Mouse (Mus musculus): Measurements from ENCODE around the gene Teddm1b. TPM values are rescaled to one million over a fixed set of nuclear protein-coding genes. Genes with fewer than 3 reads are reported as not detected.
"Not testable (repeated sequence)": the region's sequence is repeated elsewhere in the genome, so short reads cannot be mapped to it uniquely, and the experiment has no call there.

Teddm1b gene
- not detected for total RNA-seq (2021)

DNA sequence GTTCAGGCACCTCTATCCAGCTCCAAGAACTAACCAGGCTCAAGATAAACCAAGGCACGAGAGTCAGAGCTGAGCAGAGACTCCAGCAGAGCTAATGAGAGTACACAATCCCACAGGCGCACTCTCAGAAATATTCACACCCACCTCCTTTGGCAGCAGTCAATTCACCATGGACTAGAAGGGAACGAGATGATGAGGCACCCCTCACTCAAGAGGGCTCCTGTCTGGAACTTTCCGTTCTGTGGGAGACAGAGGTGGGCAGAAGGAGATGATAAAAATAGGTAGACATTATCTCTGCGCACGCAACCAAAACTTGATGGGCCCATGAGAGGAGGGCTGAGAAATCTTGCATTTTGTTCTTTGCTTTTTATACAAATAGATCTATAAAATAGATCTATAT is at the start of gene Teddm1b:
Teddm1b (plus strand) TSS at position 301 of the 400 bp plus-strand sequence.
- intact Hi-C loops (cut with DNase I) = no loop called here
- DNase-seq = no peak

DNA sequence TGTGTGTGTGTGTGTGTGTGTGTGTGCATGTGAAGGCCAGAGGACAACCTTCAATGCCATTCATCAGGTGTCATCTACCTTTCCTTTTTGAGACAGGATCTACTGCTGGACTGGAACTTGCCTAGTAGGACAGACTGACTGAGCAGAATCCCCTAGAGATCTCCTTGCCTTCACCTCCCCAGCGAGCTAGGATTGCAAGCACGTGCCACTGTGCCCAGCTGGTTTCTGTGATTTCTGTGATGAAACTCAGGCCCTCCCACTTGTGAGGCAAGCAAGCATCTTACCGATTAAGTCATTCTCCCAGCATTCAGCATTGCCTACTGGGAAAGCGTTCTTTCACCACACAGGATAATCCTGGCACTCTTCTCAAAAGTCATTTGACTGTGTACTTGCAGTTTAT is 43.4 kb upstream of the Teddm1b start:
- no peak for DNase-seq
- intact Hi-C loops (cut with DNase I) = no loop called here

DNA sequence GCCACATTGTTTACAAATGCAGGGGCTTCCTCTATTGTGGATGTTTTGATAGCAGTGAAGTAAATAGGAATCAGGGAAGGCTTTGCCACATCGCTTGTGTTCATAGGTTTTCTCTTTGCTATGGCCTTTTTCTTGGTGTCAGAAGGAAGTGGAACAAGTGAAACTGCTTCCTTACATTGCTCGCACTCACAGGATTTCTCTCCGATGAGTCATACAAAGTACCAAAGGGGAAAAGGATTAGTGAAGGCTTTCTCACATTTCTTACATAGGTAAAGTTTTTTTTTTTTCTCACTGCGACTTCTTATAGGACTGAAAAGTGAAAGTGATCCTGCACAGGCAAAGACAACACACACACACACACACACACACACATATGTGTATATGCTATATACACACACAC is 38.1 kb upstream of the Teddm1b start:
- no peak for DNase-seq
- intact Hi-C loops (cut with DNase I) = no loop called here

DNA sequence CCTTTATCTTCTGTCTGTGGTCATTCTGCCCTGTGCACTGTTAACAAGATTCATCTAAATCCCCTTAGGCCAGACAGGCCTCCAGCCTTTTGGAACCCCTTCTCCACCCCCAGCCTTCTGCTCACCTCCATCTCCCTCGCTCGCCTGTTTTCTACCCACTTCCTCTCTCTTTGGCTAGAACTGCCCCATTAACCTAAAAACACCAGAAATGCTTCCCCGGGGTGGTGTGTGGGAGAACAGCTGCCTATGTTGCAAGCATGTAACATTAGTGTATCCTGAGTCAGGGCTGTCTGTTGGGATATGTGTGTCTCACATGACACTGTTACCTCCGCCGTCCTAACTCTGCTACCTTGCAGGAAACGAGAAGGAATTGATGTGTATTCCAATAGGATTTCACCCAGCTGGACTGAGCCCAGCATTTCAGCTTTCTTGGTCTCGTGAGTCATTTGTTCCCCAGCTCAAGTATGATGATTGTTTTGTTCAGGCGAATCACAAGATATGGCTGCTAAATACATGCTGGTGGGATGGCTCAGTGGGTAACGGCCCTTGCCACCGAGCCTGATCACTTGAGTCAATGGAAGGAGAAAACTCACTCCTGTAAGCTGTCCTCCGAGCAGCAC is 31.9 kb upstream of the Teddm1b start:
- intact Hi-C loops (cut with DNase I) = no loop called here
- DNase-seq = no peak

DNA sequence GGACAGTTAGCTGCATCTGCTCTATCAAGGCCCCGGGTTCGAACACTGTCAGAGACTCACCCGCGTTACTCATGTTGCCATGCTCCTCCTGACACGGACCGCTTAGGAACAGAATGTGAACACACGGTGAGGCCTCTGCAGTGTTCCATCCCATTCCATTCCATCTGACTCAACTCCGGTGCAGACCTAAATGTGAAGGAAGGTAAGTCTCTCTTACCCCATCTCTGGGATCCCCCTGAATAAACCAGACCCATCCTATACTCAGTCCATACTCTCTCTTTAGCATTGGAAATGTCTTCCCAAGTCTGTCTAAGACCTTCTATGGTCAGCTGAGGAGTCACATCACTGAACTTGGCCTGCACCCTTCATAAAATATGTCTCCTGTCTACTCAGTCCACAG is 30.1 kb upstream of the Teddm1b start, which contains the start of gene Rgsl1:
Rgsl1 (minus strand) TSS at position 101 of the 400 bp plus-strand sequence.
- DNase-seq = no peak
- intact Hi-C loops (cut with DNase I) = no loop called here

DNA sequence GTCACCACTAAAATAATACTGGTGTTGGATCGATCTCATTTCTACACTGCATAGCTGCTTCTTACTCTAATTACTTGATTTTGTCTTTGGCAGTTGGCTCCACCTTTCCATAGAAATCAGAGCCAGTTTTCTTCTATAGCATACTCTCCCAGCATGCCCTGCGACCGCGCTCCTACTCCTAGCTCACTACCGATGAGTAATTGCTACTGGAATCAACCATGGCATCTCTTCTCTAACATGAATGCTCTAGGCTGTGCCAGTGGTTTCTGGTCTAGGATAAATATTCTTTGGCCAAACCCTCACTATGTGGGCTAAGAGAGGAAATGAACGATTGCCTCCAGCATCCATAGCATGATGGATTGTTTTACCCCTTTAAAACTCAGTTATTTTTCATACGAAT is 27.7 kb upstream of the Teddm1b start:
- intact Hi-C loops (cut with DNase I) = no loop called here
- no peak for DNase-seq

DNA sequence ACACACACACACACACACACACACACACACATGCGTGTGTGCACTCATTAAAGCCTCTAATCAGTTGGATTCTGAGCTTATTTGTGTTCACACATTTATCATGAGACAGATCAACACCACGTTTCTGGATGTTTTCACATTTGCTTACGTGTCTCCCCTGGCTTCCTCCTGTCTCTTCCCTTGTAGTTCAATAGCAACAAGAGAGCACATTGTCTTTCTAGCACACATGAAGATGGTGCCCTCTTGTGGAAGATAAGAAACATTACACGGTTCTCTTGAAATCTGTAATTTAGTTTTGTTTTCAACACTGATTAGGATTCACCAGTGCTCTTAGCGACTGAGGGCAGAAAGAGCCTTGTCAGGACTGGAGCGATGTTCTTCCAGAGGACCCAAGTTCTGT is 27.3 kb upstream of the Teddm1b start:
- intact Hi-C loops (cut with DNase I) = no loop called here
- no peak for DNase-seq

DNA sequence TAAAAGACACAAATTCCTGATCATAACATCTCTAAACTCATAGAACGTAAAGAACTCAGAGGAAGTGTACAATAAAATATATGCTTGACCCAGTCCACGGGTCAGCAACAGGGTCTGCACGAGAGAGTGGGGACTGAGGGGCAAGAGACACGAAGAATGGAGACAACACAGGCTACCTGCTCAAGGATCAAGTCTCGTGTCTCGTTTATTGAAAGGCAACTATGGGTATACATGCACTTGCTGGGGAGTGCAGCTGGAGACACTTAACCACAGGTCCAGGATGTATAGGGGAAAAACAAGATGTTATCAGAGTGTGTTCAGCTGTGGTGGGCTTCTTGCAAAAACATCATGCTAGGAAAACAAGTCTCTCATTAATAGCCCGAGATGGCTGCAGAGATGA is 21.4 kb upstream of the Teddm1b start:
- intact Hi-C loops (cut with DNase I); DNase-seq: not testable (repeated sequence)

DNA sequence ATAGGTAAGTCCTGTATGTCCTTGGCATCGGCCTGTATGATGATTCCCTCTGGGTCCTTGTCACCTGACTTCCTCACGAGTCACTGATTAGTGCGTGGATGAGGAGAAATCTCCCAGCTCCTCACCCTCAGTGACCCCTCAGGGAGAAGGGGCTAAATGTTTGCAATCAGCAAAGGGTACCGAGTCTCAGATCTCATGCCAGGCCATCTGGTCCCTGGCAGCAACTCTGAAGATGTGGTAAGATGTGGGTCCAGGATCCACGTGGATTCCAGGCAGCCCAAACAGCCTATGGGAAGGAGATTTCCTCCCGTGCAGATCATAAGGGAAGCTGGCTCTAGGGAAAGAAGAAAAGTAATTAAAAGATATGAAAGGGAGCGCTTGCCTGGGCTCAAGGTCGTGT is 18.2 kb upstream of the Teddm1b start:
- intact Hi-C loops (cut with DNase I) = no loop called here
- DNase-seq = peak; percentile 21

DNA sequence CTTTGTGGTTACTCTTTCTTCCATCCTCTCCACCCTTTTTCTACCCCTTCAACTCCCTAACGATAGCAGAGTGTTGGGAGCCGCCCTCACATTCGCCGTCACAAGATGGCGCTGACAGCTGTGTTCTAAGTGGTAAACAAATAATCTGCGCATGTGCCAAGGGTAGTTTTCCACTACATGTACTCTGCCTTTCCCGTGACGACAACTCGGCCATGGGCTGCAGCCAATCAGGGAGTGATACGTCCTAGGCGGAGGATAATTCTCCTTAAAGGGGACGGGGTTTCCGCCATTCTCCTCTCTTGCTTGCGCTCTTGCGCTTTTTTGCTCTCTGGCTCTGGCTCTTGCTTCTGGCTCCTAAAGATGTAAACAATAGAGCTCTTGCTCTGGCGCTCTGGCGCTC is 6.2 kb downstream of the Teddm1b start:
- DNase-seq; intact Hi-C loops (cut with DNase I): not testable (repeated sequence)

DNA sequence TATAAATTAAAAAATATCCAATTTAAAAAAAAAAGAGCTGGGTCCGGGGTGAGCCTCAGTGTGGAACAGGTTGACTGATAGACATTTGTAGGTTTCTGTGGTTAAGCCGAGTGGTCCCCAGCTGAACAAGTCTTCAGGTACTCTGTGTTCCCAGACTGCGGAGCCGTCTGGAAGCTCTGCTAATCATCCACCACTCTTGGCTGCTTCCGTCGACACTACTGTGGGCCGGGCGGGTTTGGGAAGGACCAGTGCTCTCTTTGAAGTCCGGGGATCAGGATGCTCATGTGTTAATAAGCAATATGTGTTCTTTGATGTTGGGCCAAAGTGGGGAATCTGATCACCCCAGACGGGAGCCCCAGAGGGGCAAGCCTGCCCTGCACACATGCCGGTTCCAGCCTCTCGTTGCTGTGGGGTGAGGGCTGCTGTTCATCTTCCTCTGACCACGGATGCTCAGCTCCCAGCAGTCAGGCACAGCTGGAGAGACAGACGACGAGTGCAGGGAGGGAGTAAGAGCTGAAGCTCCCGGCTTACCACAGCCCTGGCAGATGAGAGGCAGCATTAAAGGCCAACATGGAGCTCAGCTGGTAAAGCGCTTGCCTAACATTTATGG is 12.0 kb downstream of the Teddm1b start:
- no peak for DNase-seq
- intact Hi-C loops (cut with DNase I) = no loop called here

DNA sequence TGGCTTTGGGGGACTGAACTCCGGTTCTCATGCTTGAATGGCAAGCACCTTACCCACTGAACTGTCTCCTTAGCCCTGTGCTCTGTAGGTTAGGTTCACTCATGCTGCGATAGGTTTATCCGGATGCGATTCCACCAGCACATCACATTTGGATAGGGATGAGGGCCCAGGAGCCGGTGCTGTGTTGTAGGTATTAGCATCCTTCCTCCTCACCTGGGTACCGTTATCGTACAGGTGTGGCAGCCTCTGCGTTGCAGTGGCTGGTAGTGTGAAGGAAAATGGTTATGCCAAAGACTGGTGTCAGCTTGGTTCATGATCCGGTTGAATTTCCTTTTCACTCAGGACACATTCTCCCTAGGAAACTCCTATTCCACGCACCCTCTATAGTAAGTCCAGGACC is 16.0 kb downstream of the Teddm1b start:
- intact Hi-C loops (cut with DNase I) = no loop called here
- no peak for DNase-seq

DNA sequence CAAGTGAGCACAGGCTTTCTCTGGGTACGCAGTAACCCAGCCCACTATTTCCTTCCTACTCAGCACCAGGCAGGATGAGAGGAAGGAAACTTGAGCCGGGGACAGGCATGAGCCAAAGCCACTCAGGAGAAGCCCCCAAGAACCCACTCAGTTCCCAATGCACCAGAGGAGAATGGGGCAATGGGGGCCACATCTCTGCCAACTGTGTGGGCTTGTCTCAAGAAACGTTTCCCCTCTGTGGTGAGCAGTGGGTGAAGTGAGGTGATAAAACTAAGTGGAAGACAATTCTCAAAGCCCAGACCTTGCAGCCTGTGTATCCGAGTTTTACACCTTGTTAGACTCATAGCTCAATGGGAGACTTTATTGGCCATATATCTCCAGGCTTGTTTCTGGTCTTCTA is 17.3 kb downstream of the Teddm1b start, which contains the start of gene Teddm1a:
Teddm1a (plus strand) TSS at position 301 of the 400 bp plus-strand sequence.
- no peak for DNase-seq
- intact Hi-C loops (cut with DNase I) = no loop called here

DNA sequence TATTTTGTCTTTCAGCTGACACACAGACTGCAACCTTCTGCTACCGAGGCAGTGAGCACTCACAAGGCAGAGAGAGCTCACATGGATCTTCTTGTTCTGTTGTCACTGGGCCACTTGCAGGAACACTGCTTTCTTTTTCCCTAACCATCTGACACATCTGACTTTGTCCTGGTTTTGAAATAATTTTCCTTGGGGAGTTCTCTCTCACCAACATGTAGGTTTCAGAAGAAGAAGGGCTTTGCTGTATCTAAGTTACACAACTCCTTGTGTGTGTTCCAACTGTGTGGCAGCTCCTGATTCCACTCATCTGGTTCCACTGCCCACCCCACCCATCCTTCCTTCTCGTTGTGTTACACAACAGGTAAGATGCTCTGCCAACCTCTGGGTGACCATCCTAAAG is 19.6 kb downstream of the Teddm1b start:
- intact Hi-C loops (cut with DNase I) = loop anchor here (2.0 kb wide), 1 partner anchor 289 kb away; no protein-coding TSS in a partner anchor
- DNase-seq = no peak

DNA sequence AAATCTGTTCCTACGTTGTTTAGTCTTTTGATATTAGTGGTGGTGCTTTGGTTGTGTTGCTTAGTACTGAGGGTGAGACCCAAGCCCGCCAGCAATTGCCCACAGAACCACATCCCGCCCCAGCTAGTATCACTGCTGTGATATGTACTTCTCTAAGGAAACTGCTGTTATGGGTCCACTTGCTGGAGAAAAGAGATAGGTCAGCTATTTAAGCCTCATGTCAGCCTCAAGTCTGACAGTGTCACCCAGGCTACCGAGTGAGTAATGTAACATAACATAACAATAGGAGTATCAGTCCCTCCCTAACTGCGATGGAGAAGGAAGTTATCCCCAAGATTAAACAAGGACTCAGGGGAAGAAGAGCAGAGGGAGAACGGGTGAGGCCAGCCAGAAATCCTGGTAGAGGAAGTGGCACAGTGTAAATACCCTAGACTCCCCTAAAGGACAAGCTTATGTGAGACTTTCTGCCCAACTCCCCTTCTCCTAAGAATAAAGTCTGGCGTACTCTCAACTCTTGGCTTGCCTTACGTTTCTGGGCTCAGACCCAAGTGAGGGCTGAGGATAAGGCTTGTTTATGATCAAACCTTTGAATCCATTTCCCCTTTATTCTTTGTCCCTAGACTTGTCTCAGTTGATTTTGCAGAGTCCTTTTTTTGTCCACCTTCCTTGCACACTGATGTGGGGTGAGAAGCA is 20.2 kb downstream of the Teddm1b start:
- no peak for DNase-seq
- intact Hi-C loops (cut with DNase I) = loop anchor here (2.0 kb wide), 1 partner anchor 288 kb away; no protein-coding TSS in a partner anchor

DNA sequence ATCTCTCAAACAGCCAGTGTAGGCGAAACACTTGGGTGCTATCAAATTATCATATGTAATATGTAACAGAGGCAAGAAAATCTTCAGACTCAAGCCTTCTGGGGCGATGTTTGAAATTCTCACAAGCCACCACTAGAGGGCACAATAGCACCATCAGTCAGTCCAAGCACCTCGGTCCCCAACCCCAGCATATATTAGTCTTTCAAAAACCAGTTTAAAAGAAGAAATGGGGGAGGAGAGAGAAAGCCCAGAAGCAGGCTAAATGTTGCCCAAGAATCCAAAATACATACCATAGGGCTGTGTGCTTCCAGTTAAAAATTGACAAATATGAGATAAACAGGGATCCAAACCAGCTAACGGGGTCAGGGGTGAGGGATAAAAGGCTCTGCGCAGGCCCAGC is 20.8 kb downstream of the Teddm1b start:
- peak; percentile 69 for DNase-seq
- intact Hi-C loops (cut with DNase I) = loop anchor here (2.0 to 5.0 kb wide), 3 partner anchors 137 to 288 kb away; no protein-coding TSS in a partner anchor

DNA sequence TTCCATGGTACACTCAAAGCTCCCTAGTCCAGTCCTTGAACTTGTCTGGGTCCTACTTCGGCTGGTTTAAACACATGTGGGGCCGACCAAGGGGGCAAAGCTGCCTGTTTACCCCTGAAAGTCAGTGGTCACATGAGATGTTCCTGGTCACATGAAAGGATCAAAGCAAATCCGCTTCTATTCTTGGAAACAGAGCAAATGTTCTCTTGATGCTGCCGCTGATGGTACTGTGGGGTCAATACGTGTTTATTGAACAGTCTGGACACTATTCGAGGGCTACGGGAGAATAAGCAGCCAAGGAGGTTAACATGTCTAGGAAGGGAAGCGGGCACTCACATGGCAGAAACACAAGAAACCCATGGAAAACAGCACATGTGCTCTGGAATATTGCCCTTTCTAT is 23.1 kb downstream of the Teddm1b start:
- DNase-seq = no peak
- intact Hi-C loops (cut with DNase I) = loop anchor here (5.0 kb wide), 2 partner anchors 135 to 220 kb away; no protein-coding TSS in a partner anchor

DNA sequence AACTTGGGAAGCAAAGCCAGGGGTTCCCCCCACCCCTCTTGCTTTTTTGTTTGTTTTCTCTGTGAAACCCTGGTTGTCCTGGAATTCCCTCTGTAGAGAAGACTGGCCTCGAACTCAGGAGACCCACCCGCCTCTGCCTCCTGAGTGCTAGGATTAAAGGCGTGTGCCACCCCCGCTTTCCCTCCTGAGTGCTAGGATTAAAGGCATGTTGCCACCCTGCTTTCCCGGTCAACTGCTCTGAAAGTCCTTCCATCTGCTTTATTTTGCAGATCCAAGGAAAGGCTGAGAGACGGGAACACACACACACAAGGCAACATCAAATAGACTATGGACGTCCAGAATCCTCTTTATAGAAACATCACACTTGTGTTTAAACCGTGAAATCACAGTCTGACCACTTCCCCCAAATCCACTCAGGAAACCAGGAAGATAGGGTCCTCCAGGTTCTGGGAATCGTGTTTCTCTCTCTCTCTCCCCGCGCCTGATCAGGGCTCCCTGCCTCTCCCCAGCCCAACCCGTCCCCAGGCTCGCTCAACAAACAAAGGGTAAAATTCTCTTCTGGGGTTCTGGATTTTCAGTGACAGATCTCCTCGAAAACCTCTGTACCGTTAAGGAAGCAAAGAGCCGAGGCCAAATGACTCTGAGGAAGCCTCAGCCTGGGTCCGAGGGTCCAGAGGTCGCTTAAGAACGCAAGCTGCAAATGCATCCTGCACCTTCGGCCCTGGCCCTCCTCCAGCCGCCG is 25.0 kb downstream of the Teddm1b start:
- intact Hi-C loops (cut with DNase I) = loop anchor here (5.0 kb wide), 2 partner anchors 133 to 218 kb away; no protein-coding TSS in a partner anchor
- DNase-seq = no peak

DNA sequence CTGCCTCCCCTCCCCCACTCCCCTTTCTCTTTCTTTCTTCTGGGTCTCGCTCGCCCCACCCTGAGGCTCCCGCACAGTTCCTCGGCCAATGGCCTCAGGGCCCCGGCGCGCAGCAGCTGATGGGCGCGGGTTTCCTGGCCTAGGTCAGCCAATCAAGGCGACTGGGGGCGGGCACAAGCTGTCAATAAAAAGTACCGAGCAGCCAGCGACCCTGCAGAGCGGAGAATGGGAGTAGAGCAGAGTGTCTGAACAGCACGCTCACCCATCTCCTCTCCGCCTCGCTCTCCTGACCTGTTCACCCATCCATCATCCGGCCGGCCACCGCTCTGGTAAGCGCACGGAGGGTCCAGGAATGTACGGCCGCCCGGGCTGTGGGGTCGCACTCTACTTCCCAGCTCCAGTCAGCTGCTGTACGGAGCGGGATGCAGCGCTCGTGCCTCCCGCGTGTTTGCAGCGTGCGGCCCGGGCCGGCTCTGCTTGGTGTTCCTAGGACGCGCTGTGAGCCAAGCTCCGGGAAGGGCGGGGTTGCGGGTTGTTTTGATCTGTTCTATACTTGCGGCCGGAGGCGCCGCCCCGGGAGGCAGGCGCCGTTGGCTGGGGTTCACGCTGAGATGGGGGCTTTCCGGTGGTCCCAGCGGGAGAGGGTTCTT is 25.7 kb downstream of the Teddm1b start, which contains the start of the genes Glul and Teddm2:
Glul (plus strand) TSS at position 214 of the 650 bp plus-strand sequence.
Teddm2 (minus strand) TSS at position 498 of the 650 bp plus-strand sequence.
- DNase-seq = peak; percentile 99

DNA sequence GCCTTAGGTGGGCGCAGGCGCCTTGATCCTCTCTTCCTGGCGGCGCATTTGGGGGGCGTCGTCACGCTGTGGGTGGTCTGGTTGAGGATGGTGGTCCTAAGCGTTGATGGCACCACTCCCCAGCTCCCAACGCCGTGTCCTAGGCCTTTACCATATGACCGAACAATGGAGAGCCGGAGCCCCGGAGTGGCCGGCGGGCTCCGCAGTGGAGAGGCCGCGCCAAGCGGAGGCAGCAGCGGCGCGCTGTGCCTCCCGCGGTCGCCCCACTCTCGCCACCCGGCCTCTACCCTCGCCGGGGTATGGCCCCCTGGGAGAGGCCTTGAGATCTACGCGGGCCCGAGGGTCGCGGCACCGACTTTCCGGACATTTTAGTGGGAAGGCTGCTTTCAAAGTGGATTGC is 26.2 kb downstream of the Teddm1b start:
- no peak for DNase-seq
- intact Hi-C loops (cut with DNase I) = loop anchor here (10.0 kb wide), 1 partner anchor 824 kb away; no protein-coding TSS in a partner anchor

More for the DNA sequence above, 25.7 kb downstream of the Teddm1b start, which contains the start of the genes Glul and Teddm2:
- intact Hi-C loops (cut with DNase I) = loop anchor here (5.0 to 10.0 kb wide), 3 partner anchors 132 to 825 kb away; no protein-coding TSS in a partner anchor

Measured in left cerebral cortex, postnatal 4 days (tissue).